Mouse (Mus musculus): Measurements from ENCODE around the gene Slco3a1.

The Slco3a1 gene

DNA sequence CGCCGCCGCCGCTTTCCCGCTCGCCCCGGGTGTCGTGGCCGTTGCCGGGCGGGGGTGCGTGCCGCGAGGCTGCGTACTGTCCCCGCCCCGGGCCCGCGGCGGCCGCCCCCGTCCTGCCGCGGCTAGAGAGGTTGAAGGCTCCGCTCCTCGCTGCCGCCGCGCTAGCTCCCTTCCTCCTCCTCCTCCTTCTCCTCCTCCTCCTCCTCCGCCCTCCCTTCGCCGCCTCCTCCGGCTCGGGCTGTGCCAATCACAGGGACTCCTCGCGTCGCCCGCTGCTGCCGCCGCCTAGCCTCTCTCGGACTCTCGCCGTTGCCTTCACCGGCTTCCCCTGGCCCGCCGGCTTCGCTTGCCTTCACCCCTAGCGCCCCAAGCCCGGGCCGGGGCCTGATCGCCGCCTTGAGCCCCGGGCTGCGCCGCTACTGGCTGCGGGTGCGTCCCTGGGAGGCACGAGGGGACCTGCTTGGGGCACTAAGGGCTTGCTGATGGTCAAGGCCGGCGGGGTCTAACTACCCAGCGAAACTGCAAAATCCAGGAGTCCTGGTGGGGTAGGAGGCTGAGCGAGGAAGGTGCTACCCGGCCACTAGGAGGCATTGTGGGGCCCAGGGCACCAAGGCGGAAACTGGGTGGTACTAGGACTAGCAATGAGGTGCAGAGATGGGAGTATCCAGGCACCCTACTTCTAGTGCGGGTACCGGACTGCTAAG is at the start of gene Slco3a1:
Gene Slco3a1, minus strand, starts transcription at position 173 of the 704 bp plus-strand sequence.
- DNase-seq (ENCODE audit: low spot score) = peak; percentile 88

DNA sequence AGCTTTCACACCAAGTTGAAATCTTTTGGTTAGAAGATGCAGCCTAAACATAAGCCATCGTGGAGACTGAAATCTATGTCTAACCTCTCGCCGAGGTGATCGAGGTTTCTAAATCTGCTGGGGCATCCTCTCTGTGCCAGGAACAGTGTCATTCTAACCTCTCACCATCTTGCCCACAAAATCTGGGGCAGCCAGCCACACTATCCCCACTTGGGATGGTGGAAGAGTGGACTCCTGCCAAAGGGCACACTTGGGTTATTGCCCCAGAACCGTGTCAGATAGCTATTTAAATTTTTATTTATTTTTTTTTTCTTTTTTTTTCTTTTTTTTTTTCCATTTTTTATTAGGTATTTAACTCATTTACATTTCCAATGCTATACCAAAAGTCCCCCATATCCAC is 46.4 kb upstream of the Slco3a1 start:
- no peak for DNase-seq (ENCODE audit: low spot score)

DNA sequence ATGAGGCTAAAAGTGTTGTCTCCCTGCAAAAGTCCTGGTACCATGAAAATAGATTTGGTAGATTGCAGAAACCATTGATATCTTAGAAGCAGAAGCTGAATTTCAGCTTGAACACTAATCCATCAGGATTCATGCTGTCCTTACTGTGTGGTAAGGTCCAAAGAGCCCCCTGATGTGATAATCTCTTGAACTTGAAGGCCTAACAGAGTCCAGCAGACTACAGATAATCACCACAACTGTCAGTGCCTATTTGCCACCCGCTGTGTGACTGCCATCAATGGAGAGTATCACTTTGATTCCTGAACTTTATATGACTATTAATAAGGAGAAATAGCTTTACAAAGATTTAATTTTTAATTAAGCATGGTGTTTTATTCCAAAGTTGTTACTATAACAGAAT is 24.8 kb upstream of the Slco3a1 start:
- DNase-seq (ENCODE audit: low spot score) = no peak

DNA sequence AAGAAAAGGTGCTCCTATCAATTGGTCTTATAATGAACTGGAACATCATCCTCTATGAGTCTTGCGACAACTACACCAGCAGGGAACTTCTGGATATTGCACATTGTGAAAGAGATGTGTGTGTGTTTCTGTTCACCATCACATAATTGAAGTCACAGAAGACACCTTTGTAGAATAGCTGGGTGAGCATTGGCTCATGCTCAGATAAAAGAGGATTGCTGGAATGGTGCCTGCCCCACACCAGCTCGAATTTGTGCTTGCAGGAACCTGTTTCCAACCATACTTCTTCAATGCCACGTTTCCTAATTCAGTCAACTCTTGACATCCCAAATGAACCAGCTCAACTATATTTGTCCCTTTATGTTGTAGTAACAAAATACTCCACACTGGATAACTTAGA is 21.1 kb upstream of the Slco3a1 start:
- no peak for DNase-seq (ENCODE audit: low spot score)

DNA sequence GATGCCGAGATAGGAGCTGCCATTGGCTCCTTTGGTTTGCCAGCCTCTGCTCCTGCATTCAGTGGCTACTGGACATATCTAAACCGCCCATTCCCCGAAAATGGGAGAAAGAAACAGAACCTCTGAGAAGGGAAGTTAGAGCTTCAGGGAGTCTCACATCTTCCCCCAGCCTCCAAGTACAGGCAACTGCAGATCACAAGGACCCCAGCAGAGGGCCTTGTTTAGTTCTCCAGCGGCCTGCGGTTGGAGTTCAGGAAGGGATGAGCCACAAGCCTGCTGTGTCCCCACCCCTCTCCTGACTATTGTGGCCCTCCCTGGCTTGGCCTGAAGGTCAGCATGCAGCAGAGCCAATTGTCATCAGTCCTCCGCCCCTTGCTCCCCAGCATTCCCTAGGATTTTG is 836 bp upstream of the Slco3a1 start:
- peak; percentile 76 for DNase-seq (ENCODE audit: low spot score)

DNA sequence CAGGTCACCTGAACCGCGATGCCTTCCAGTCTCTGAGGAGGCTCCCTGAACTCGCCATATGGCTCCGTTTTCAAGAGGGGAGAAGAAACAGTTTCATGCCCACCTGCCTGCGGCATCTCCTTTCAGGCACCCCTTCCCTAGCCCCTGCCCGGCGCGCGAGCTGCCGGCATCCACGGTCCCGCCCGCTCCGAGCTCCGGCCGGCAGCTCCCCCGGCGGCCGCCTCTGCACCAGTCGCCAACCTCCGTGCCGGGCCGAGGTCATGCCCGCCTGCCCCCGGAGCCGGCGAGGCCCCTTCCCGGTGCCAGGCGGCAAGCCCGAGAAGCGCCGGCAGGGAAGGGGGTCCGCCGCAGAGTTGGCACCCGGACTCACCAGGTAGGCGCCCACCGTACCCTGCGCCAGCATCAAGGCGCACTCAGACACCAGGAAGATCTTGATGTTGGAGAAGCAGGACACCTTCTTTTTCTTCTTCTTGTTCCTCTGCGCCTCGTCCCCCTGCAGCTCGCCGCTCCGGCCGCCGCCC is 479 bp downstream of the Slco3a1 start:
- peak; percentile 35 for DNase-seq (ENCODE audit: low spot score)

DNA sequence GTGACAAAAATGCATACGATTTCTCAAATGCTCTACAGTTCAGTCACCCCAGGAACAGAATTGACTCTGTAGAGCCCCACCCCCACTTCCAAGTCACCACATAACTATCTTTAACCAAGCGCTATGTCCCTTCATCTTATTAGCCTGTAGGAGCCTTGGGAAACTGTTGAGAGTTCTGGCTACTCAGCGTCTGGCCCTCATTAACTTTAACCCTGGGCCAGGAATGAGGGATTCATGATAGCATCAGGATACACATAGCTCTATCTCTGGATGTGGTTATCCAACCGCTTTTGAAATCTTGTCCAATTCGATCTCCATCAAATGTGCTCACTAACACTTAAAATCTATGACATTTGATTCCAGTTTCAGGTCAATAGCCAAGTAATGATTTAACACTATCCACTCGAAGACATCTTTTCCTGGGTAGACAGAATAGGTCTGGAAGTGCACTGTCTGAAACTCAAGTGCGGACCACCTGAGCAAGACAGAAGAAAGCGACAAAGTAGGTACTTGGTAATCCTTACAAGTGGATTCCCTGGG is 1.4 kb downstream of the Slco3a1 start:
- DNase-seq (ENCODE audit: low spot score) = no peak

DNA sequence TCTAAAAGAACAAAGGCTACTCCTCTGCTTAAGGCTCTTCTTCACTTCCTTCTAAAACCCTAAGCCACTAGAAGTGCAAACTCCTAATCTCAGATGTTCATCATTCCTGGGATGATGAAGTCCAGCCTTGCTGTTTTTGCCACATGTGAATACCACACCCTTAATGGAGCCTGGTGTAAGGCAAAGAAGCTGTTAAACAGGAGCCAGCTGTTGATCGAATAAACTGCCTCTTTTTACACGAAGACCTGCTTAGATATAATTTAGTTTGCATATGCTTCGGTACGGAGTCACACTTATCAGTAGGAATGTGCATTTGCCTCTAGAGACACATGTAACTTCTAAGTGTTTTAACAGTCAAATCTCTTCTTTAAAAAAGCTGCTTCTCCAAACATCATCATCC is 2.0 kb downstream of the Slco3a1 start:
- no peak for DNase-seq (ENCODE audit: low spot score)

DNA sequence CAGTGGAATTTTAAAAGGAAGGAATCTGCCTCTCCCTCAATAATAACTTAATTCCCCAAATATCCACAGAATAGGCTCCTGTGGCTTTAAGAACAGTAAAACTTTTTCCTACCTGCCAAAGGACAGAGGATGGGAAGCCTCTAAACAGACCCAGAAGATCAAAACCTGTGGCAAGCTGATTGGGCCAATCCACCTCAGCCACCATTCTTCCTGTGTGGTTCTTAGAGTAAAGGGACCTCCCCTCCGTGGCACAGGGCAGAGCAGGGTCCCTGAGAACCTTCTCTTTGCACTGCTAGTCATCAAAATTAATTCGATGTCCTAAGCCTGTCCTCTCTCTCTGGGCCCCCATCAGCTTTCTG is 2.6 kb downstream of the Slco3a1 start:
- DNase-seq (ENCODE audit: low spot score) = no peak

DNA sequence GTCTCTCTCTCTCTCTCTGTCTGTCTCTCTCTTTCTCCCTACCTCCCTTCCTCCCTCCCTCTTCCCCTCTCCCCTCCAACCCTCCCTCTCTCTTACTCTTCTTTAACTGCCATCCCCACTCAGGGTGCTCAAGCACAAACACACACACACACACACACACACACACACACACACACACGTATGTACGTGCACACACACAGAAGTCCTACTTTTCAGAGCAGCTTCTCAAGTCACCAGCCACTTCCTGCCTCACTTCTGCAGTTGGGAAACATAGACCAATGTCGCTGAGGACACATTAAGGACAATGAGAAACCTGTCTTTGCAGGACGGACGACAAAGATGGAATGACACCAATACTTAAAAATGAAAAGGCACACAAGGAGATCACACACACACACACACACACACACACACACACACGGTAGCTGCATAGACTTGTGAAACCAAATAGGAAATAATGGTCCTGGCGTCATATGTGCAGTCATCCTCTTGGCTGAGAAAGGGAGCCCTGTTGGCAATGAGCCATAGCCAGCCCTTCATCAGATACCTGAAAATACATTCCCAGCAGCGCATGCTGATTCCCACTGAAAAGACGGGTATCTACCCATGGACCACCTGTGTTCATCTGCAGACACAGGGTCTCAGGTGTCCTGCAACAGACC is 3.1 kb downstream of the Slco3a1 start:
- no peak for DNase-seq (ENCODE audit: low spot score)

DNA sequence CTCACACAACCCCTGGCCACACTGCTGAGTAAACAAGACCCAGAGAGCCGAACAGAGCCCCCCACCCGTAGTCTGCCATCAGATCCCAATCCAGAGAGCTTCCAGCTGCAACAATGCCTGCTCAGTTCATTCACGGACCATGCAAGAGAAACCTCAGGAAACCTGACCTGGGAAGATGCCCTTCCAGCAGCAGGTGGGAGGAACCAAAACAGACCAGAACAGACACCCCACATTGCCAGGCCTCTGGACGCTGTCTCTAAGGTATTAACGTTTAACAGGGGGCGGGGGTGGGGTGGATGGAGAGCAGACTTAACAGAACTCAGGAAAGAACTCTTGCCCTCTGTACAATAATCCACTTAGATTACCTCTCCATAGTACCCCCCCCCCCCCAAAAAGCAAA is 4.9 kb downstream of the Slco3a1 start:
- no peak for DNase-seq (ENCODE audit: low spot score)

DNA sequence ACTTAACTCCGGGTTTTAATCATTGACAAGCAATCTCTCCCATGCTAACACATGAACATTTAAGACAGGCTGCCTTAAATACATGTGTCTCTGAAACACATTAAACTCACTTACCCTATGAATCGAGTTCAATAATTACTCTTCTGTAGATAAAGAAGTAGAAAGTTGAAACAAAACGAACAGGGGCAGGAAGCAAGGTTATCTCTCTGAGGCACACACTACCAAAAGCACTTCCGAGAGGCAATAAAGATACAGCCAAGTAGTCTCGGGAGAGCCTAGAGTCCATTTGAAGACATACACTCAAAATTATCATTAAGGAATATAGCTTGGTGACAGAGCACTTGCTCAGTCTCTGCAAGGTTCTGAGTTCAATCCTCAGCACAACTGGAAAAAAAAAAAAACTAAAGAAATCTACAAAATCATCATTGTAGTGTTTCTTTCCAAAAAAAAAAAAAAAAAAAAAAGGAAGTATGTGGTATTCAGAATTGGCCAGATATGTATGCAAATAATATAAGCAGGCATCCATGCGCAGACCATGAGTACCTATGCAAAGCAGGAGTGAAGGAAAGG is 5.5 kb downstream of the Slco3a1 start:
- DNase-seq (ENCODE audit: low spot score) = no peak

DNA sequence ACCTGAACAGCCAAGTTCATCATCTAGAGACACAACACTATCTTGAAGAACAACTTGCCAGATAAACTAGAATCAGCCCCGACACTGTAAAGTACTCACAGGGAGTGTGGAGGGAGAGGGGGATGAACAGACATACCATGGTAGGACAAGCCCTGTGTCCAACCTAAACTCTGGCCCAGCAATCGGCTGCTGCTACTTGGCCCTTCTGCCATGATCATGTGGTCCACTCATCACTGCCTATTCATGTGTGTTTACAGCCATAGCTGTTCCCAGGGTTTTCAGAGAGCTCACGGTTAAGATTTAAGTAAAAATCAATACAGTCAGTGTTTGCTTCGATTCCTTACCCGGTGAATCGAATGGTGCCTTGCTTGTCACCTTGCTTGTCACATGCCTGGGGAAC is 7.9 kb downstream of the Slco3a1 start:
- no peak for DNase-seq (ENCODE audit: low spot score)

DNA sequence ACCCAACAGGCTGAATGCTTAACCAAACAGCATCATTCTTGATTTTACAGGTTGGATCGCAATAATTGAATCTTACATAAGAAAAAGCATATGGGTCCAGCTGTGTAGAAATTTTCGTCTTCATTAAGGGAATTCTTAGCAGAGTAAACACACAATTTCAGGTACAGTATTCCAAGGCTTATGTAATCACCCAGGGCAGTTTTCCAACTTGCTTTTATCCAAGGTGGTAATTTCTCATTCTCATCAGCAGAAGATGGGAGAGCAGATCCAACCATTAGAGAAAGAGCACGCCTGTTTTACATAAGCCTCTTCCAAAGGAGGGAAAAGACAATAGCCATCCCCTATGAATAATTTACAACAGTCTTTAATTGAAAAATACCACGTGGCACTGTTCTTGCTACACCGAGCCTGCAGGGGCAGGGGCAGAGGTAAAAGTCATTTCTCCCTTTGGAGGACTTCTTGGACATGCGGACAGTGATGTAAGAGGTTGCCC is 9.0 kb downstream of the Slco3a1 start:
- DNase-seq (ENCODE audit: low spot score) = no peak

DNA sequence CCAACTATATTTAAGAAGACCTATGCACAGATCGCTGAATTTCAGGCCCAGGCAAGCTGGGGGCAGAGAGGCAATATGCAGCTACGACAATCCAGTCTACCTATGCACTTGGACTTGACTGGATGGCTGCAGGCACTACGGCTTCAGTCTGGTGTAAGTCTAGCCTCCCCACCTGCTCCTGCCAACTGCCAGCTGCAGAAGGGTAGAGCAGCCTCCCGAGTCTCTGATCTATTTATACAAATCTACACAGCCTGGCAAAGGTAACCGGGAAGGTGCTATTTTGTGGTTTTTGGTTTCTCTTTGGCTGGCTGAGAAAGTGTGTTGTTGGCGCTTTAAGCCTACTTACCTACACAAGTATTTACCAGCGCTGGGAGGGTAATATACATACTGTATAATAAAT is 10.3 kb downstream of the Slco3a1 start:
- DNase-seq (ENCODE audit: low spot score) = no peak

DNA sequence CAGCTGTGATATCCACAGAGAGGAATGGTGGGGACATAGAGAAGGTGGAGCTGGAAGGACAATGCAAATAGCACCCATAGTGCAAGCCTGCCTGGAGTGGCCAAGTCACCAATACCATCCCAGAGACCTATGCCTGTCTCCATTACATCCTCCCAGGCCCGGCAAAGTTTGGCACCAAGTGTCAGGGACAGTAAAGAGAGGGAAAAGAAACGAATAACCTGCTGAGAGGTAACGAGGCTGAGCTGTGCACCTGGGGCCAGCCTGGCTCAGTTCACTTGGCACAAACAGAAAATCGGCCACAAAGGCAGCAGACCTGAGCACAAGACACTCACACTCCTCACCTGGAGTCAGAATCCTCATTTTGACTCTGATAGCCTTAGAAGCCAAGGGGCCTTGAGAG is 12.6 kb downstream of the Slco3a1 start:
- DNase-seq (ENCODE audit: low spot score) = no peak

DNA sequence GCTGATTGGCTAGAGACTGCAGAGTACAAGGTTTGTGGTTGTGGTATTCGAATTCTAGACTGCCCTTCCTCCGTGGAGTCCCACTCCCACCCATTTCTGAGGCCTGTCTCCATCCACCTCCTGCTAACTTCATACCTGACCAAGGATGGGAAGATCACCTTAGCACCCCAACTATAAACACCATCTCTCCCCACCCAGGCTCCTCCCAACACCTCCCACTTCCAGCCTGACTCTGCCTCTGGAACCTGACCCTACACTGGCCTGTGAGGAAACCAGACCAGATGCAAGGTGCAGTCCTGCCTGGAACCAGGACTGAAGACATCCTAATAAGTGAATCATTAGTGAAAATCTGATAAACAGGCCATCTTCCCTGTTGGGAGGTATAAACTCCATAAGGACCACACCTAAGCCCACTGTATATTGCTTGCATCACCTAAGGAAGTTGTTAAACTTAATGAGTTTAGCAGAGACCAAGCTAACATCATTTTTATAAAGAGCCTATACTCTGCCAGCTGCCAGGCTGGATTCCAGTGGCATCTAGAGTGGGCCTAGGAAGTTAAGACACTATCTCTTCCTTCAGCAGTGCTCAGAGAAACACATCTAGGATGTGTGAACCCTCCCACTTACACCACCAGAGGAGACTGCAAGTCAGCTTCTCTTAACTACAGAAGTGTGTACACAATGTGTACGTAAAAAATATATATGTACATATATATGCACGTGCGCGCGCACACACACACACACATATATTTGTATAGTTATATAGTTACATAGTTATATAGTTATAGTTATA is 13.5 kb downstream of the Slco3a1 start:
- DNase-seq (ENCODE audit: low spot score) = no peak

DNA sequence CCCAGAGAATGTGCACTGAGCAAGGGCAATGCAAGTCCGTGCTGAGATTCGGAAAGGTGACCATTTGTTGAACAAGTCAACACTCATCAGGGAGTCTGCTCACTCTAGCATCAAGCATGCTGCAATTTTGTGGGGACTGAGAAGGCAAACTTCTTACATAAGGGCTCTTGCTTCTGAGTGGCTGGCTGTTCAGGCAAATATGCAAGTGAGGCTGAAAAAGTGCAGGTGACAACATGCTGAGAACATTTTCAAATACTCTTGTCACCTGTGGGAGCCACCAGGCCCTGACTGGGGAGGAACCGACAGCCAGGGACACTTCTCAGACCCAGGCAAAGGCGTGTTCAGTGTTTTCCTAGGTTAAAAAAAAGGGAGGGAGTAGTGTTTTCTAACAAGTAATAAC is 18.4 kb downstream of the Slco3a1 start:
- peak; percentile 85 for DNase-seq (ENCODE audit: low spot score)

DNA sequence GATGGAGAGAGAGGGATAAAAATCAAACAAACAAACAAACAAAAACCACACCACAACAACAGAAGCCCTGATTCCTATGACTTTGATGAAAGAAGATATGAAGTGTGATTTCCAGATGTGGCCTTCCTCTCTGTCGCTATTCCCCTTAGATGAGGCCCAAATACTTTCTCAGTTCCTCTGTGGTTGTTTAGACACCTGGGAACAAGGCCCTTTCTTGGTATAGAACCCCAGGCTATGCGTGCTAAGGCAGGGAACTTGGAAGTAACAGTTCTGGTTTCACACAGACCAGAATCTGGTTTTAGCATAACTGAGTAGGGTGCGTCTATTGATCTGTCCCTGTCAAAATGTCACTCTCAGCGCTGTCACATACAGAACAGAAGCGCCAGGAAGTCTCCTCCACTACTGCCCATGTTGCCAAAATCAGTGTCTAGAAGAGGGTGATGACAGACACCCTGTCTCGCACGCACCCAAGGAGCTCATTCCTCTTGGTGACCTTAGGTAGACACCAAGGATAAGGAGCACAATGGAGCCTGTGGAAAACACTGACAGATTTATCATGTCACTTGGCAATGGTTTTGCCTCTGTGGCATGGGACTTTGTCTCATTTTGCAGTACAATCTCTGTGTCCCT is 23.0 kb downstream of the Slco3a1 start:
- DNase-seq (ENCODE audit: low spot score) = no peak

DNA sequence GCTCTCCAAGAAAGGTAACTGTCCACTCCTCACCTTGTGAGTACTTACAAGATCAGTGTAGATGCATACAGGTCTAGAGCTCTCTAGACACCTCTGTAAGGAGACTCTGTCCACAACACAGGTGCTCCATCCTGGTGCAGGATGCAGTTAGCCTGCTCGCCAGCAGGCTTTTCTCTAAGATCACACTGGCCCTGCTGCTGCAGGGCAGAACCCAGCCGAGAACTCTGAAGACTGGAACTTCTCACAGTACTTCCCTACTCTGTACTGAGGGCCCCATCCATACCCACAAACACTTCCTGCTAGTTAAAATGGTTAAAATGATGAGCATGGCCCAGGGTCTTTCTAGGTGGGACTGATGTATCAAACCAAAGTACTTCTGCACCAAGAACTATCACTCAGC is 24.7 kb downstream of the Slco3a1 start:
- no peak for DNase-seq (ENCODE audit: low spot score)

DNA sequence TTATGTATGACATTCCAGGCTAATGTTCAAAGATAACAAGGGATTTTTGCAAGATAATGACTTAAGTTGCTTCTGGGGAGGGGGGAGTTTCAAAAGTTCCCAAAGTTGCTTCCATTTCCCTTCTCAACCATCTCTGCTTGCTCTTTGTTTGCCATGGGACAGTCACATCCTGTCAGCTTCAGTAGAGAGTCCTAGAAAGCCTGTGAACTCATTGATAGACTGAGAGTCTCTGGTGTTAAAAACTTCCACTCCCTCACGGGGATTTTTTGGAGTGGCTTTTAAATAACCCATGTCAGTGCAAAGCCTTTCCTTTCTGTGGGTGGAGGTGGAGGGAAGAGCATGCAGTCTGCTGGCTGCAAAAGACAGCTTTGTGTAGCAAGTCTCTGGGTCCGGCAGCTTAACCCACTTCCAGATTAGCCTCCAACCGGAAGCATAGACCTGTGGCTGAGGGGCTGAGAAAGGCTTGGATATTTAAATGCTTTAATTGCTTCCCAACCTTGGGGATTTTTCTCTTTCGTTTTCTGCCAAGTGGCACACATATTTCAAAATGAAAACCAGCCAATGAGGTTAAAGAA is 25.3 kb downstream of the Slco3a1 start:
- no peak for DNase-seq (ENCODE audit: low spot score)

All from lung, postnatal 25 days (tissue).